Mouse (Mus musculus): ENCODE measurements around the gene Gm49387. TPM values are rescaled to one million over a fixed set of nuclear protein-coding genes. Genes with fewer than 3 reads are reported as not detected.

Gm49387 gene
- total RNA-seq, 2 experiments from 2014 or later, result 1.6 TPM; not detected in 1

DNA sequence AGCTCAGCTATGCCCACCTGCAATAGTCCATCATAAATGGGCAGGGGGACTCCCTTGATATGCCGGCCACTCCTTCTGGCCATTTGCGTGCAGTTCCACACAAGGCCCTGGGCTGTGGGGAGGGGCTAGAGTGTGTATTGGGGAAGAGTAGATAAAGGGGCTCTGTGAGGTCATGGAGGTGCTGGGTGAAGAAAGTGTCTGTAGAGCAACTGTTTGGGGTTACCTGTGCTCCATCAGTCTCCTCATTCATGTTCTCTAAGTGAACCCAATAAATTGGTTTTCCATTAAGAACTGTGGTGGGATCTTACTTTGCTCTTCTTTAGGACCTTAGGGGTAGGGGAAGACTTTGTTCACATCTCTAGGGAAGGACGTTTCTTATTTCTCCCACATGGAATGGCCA is 49.4 kb downstream of the Gm49387 start, which contains the start of gene Colq:
Gene Colq (minus strand): TSS at position 101 of the 400 bp plus-strand sequence.
- intact Hi-C loops (cut with DNase I), result no loop called here
- DNase-seq, result no peak

- intact Hi-C loops (cut with DNase I), result no loop called here
- no peak for DNase-seq
These were observed 54.2 kb downstream of the Gm49387 start for GRCm38 (mm10) chr14:31586451-31586850.

DNA sequence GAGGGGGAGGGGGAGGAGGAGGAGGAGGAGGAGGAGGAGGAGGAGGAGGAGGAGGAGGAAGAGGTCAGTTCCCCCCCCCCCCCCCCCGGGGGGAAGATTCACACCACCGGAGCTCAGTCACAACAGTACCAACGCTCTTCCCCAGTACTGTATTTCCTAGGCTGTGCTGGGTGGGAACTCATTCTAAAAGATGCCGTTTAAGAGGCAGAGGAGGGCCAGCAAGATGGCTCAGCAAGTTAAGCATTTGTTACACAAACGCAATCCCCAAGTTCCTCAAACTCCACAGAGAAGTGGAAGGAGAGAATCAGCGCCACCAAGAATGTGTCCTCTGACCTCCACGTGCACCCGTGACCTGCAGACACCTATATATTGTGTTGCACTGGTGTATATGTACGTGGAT is 57.6 kb downstream of the Gm49387 start:
- DNase-seq, result no peak
- intact Hi-C loops (cut with DNase I), result no loop called here

- intact Hi-C loops (cut with DNase I), result no loop called here
- DNase-seq, result no peak
These were observed 62.5 kb downstream of the Gm49387 start for GRCm38 (mm10) chr14:31577966-31578735.

DNA sequence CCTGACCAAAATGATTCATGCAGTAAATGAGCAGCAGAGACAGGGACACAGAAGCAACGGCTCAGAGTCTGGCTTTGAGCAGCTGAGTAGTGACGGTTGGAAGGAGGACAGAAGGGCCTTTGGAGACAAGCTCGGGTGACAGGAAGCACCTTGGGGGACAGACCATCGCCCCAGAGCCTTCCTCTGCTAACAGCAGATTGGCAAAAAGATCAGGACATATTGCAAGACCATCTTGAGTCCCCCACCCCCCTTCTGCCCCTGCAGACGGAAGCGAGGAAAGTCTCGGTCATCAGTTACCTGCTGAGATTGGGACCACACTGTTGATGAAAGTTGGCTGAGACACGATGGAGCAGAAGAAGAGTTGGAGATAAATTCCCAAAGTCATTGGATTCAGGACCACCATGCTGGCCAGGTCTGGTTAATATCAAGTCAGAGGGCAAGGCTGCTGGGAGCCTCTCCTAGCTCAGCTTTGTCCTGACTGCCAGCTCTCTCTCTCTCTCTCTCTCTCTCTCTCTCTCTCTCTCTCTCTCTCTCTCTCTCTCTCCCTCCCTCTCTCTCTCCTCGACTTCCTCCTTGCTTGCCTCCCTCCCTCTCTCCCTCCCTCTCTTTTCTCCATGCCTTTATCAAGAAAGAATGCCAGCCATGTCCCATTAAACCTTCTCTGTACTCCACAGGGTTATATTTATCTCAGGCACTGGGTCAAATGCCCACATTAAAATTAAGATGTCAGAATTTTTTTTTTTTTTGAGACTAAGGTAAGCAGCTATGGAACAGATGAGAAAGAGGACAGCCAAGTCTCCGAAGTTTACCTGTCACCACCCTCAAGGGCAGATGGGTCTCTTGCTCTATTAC is 63.6 kb downstream of the Gm49387 start:
- no peak for DNase-seq
- intact Hi-C loops (cut with DNase I), result no loop called here

DNA sequence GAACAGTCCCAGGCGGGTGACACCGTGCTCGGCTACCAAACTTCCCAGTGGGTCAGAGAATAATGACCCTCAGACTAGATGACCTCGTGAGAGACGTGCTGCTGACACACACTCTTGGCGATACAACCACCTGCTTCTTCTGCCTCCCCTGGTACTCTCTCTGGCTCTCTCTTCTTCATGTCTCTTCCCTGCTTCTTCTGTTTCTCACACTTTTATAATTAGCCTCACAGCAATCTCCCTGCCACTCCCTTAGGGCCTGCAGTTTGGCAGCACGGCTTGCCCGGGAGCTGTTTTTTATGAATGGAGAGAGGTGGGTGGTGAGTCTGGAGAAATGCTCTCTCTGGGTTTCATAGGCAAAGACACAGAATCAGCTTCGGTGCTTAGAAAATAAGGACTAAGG is 64.8 kb downstream of the Gm49387 start:
- DNase-seq, result no peak
- intact Hi-C loops (cut with DNase I), result no loop called here

- no peak for DNase-seq
- intact Hi-C loops (cut with DNase I), result no loop called here
These were observed 65.6 kb downstream of the Gm49387 start for GRCm38 (mm10) chr14:31574903-31575665.

DNA sequence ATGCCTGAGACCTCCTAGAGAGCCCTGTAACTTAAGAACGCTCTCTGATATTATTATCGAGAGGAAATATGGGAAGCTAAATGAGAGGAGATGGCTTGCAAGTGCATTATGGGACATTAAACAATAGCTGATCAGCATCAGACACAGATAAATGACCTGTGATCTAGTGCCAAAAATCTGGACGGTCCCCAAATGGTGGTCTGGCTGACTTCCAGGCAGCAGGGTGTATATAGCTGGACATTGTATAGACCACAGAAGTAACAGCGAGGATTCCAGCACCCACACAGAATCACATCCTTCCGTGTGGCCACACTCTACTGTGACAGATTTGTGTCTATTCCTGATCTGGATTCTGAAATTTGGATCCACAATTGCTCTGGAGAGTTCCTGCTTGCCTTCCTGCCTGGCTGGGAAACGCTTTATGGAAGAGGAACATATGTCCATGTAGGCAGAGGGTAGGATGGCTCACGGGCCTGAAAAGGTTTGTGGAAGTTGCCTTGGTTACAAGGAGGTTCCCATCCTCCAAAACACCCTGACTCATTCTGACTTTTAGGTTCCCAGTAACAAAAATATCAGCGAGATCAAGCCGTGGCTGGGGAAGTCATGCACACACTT is 68.0 kb downstream of the Gm49387 start:
- intact Hi-C loops (cut with DNase I), result no loop called here
- no peak for DNase-seq

GRCm38 (mm10) chr14:31571419-31571818 is 69.3 kb downstream of the Gm49387 start:
- intact Hi-C loops (cut with DNase I), result no loop called here
- DNase-seq, result no peak

DNA sequence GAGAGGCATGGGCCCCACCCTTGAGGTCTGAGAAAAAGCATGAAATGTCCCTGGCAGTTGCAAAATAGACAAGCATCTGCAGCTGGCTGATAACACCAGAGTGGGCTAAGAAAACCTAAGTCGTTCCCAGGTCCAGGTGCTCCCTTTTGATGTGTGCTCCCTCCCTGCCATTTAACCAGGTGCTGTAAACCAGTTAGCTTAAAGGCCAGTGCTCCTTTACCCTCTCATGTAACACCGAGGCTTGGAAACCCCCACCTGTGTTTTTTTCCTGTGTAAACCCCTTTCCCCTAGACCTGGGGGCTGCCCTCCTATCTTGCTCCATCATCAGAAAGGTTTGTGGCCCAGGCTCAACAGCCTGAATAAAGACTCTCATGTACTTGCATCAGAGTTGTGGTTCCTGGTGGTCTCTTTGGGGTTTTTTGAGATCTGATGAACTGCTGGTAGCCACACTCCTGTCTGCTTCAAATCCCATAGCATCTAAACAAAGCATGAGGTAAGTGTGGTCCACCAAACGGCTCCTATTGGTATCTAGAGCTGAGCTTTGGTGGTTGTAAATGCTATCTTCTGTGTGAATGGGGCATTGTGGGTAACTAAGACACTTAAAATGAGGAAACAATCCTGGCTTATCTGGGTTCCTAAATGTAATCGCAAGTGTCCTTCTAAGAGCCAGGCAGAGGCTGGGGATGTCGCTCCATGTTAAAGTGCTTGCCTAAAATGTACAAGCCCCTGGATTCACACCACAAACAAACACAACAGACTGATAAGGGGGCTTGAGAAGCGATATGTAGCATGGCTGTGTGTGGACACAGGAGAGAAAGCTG is 70.3 kb downstream of the Gm49387 start:
- intact Hi-C loops (cut with DNase I), result no loop called here
- no peak for DNase-seq

DNA sequence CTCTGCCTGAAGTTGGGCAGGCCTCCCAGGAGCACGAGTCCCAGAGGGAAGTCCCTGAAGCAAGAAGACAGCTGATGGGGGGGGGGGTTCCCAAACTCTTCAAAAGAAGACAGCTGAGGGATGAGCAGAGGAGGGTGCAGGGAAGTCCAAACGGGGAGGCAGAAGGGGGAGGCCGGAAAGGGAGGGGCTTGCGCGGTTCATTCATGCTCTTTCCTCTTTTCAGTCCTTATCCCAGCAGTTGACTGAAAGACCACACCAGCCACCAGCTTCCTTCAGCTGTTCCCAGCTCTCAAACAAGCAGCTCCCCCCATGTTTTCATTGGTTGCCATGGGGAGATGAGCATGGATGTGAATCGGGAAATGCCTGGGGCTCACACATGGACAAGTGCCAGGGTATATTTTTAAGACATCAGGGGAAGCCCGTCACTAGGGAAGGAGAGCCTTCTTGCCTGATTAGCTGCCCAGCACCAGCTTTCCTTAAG is 71.5 kb downstream of the Gm49387 start:
- no peak for DNase-seq
- intact Hi-C loops (cut with DNase I), result no loop called here

GRCm38 (mm10) chr14:31565478-31566212 is 75.0 kb downstream of the Gm49387 start:
- DNase-seq, result no peak
- intact Hi-C loops (cut with DNase I), result no loop called here

- DNase-seq, result peak in 1 of 2 experiments; percentile 40
- intact Hi-C loops (cut with DNase I), result no loop called here
These were observed 76.1 kb downstream of the Gm49387 start for GRCm38 (mm10) chr14:31564452-31565179.

- DNase-seq, result no peak
- intact Hi-C loops (cut with DNase I), result no loop called here
These were observed 79.8 kb downstream of the Gm49387 start for GRCm38 (mm10) chr14:31560886-31561285.

DNA sequence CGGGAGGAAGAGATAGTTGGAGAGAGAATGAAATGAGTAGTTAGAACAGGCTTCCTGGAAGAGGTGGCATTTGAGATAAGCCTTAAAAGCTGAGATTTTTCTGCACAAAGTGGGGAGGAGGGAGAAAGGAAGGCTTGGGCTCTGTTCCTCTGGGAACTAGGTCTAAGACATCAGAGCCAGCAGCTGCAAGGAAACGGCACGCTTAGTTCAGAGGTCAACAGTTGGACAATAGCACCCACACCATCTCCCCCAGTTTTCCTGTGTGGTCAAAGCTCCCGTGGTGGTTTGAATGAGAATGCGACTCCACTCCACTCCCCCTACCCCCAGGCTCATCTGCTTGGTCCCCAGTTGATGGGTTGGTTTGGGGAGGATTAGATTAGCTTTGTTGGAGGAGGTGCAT is 81.5 kb downstream of the Gm49387 start:
- intact Hi-C loops (cut with DNase I), result no loop called here
- no peak for DNase-seq

DNA sequence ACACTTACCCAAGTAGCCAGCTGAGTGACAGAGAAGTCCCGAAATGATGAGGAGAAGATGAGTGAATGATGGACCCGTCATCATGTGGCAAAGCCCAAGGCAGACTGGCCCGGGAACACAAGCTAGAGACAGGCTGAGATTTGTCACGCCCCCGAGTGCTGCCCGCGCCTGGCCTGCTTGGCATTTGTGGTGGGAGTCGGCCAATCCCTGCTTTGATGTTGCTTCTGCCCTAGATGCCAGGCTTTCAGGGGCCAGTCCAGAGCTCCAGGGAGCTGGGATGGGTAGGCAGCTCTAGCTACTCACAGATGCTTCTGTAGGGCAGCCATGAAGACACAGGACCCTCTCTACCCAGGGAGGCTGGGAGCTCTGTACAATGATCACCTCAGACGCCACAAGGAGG is 82.9 kb downstream of the Gm49387 start:
- no peak for DNase-seq
- intact Hi-C loops (cut with DNase I), result loop anchor here (2.0 kb wide), 1 partner anchor 21 kb away; no protein-coding TSS in a partner anchor

- intact Hi-C loops (cut with DNase I), result loop anchor here (2.0 kb wide), 1 partner anchor 20 kb away; no protein-coding TSS in a partner anchor
- peak; percentile 37 to 46 for DNase-seq
These were observed 83.4 kb downstream of the Gm49387 start for GRCm38 (mm10) chr14:31557273-31557672.
